Mouse (Mus musculus) midbrain, embryonic 16.5 days (tissue): ENCODE data around the gene Myo18a. TPM values are rescaled to one million over a fixed set of nuclear protein-coding genes. Genes with fewer than 3 reads are reported as not detected.

Source experiments
- ATAC-seq: fragments of 200-750 bp; cut with Nextera tagmentation; 2 replicates; pipeline ENCODE4 v1.8.0; 2017; ENCODE audit warnings: moderate TSS enrichment
- H3K27ac ChIP-seq: fragments of 300-500 bp; sonication (generic); 2 replicates; pipeline ENCODE4 v1.5.1; 2014; ENCODE audit warnings: mild to moderate bottlenecking, low read length, mixed read lengths
- H3K27me3 ChIP-seq: fragments of 300-500 bp; sonication (generic); 2 replicates; pipeline ENCODE4 v1.6.1; 2014; ENCODE audit warnings: low read depth, low read length, mixed read lengths; ENCODE audit not compliant: control insufficient read depth, insufficient read depth
- H3K36me3 ChIP-seq: fragments of 300-500 bp; sonication (generic); 2 replicates; pipeline ENCODE4 v1.6.1; 2014; ENCODE audit warnings: mild to moderate bottlenecking, low read length, moderate library complexity, mixed read lengths; ENCODE audit not compliant: control insufficient read depth, insufficient read depth
- H3K4me1 ChIP-seq: fragments of 300-500 bp; sonication (generic); 2 replicates; pipeline ENCODE4 v1.6.1; 2014; ENCODE audit warnings: mild to moderate bottlenecking, low read length, mixed read lengths; ENCODE audit not compliant: control insufficient read depth, insufficient read depth
- H3K4me2 ChIP-seq: fragments of 300-500 bp; sonication (generic); 2 replicates; pipeline ENCODE4 v1.6.1; 2014; ENCODE audit warnings: mild to moderate bottlenecking, low read length, mixed read lengths
- H3K4me3 ChIP-seq: fragments of 300-500 bp; sonication (generic); 2 replicates; pipeline ENCODE4 v1.5.1; 2014; ENCODE audit warnings: low read depth, mild to moderate bottlenecking, low read length, moderate library complexity, mixed read lengths
- H3K9ac ChIP-seq: fragments of 300-500 bp; sonication (generic); 2 replicates; pipeline ENCODE4 v1.6.1; 2014; ENCODE audit warnings: low read depth, low read length, mixed read lengths
- H3K9me3 ChIP-seq: fragments of 300-500 bp; sonication (generic); replicated peaks from 2 replicates; pipeline ENCODE4 v1.6.1; 2014; ENCODE audit warnings: mild to moderate bottlenecking, low read length, mixed read lengths; ENCODE audit not compliant: control insufficient read depth, poor library complexity, severe bottlenecking
- WGBS: fragments of 180-500 bp; shearing (Covaris S2); extraction: QIAGEN DNeasy Blood & Tissue Kit; methylation state at CpG from one replicate; pipeline ENCODE4 v1.1.7; 2014; 5-methylcytosine and 5-hydroxymethylcytosine counted together
- polyA plus RNA-seq: library from polyadenylated mRNA; unstranded; fragments of >200 nt; fragmentation: Nextera tagmentation; extraction: Ambion mirVana; gene quantifications from 2 replicates; pipeline ENCODE4 v1.2.1, GENCODE M21; 2015

Myo18a gene
- polyA plus RNA-seq, 1 experiment from 2014 or later, result 46.8 TPM

GRCm38 (mm10) chr11:77765459-77765777 is 2.4 kb downstream of the Myo18a start:
- Histone ChIP-seq H3K36me3 (no peaks in the 10 kb centered on the region), H3K9ac (peak overlapping the region; percentile 34; the same call in 1 of the 2 replicates), H3K9me3 (no peaks in the 10 kb centered on the region), H3K4me3 (no peak overlapping the region), H3K27ac (no peak overlapping the region), H3K4me1 (peaks cover 35% of the 10 kb centered on the region), H3K4me2 (peak overlapping the region; percentile 97), H3K27me3 (no peaks in the 10 kb centered on the region)
- ATAC-seq, result no peak
- 60% methylated on average over 4 of the region's 4 CpGs for WGBS

GRCm38 (mm10) chr11:77766351-77767001 is 3.4 kb downstream of the Myo18a start:
- H3K9me3 ChIP-seq, result no peaks in the 10 kb centered on the region
- H3K27ac ChIP-seq, result peak overlapping the region; percentile 60
- no peaks in the 10 kb centered on the region for H3K27me3 ChIP-seq
- no peak for ATAC-seq
- peak overlapping the region; percentile 97 for H3K4me2 ChIP-seq
- H3K36me3 ChIP-seq, result no peaks in the 10 kb centered on the region
- peak overlapping the region; percentile 66 for H3K9ac ChIP-seq
- peaks cover 35% of the 10 kb centered on the region for H3K4me1 ChIP-seq
- H3K4me3 ChIP-seq, result peak overlapping the region; percentile 36
- 2% methylated on average over 34 of the region's 35 CpGs for WGBS

- no peak overlapping the region for H3K27ac ChIP-seq
- peaks cover 27% of the 10 kb centered on the region for H3K4me1 ChIP-seq
- H3K36me3 ChIP-seq, result no peaks in the 10 kb centered on the region
- no peak for ATAC-seq
- no peak overlapping the region for H3K9ac ChIP-seq
- H3K4me2 ChIP-seq, result no peak overlapping the region
- no peaks in the 10 kb centered on the region for H3K9me3 ChIP-seq
- 79% methylated on average over 4 of the region's 4 CpGs for WGBS
- no peak overlapping the region for H3K4me3 ChIP-seq
- H3K27me3 ChIP-seq, result no peaks in the 10 kb centered on the region
Measured at GRCm38 (mm10) chr11:77769496-77769895, 6.5 kb downstream of the Myo18a start.

- no peak for ATAC-seq
- H3K9me3 ChIP-seq, result no peaks in the 10 kb centered on the region
- H3K9ac ChIP-seq, result no peak overlapping the region
- H3K4me3 ChIP-seq, result no peak overlapping the region
- peaks cover 18% of the 10 kb centered on the region for H3K4me1 ChIP-seq
- no peak overlapping the region for H3K27ac ChIP-seq
- no peak overlapping the region for H3K4me2 ChIP-seq
- H3K36me3 ChIP-seq, result no peaks in the 10 kb centered on the region
- H3K27me3 ChIP-seq, result no peaks in the 10 kb centered on the region
- 89% methylated on average over 8 of the region's 8 CpGs for WGBS
Measured at GRCm38 (mm10) chr11:77770346-77770745, 7.3 kb downstream of the Myo18a start.

- Histone ChIP-seq H3K9ac (no peak overlapping the region), H3K27me3 (no peaks in the 10 kb centered on the region), H3K36me3 (no peaks in the 10 kb centered on the region), H3K4me2 (no peak overlapping the region), H3K27ac (no peak overlapping the region), H3K4me3 (no peak overlapping the region), H3K9me3 (no peaks in the 10 kb centered on the region), H3K4me1 (peaks cover 1% of the 10 kb centered on the region; the same call in 1 of the 2 replicates)
- WGBS, result 73% methylated on average over 8 of the region's 8 CpGs
- no peak for ATAC-seq
Measured at GRCm38 (mm10) chr11:77771879-77772713, 9.1 kb downstream of the Myo18a start.

- no peak overlapping the region for H3K4me3 ChIP-seq
- no peak for ATAC-seq
- no peak overlapping the region for H3K4me2 ChIP-seq
- H3K27me3 ChIP-seq, result no peaks in the 10 kb centered on the region
- H3K4me1 ChIP-seq, result no peaks in the 10 kb centered on the region
- no peak overlapping the region for H3K27ac ChIP-seq
- H3K9me3 ChIP-seq, result no peaks in the 10 kb centered on the region
- 60% methylated on average over 9 of the region's 9 CpGs for WGBS
- H3K36me3 ChIP-seq, result peaks cover 9% of the 10 kb centered on the region
- H3K9ac ChIP-seq, result no peak overlapping the region
Measured at GRCm38 (mm10) chr11:77775701-77776400, 12.8 kb downstream of the Myo18a start.

- no peak overlapping the region for H3K9ac ChIP-seq
- H3K27ac ChIP-seq, result no peak overlapping the region
- peaks cover 9% of the 10 kb centered on the region for H3K36me3 ChIP-seq
- H3K4me3 ChIP-seq, result no peak overlapping the region
- H3K4me1 ChIP-seq, result no peaks in the 10 kb centered on the region
- 95% methylated on average over 17 of the region's 17 CpGs for WGBS
- no peak overlapping the region for H3K4me2 ChIP-seq
- H3K27me3 ChIP-seq, result no peaks in the 10 kb centered on the region
- no peak for ATAC-seq
- no peaks in the 10 kb centered on the region for H3K9me3 ChIP-seq
Measured at GRCm38 (mm10) chr11:77777436-77777835, 14.4 kb downstream of the Myo18a start.

- Histone ChIP-seq H3K27me3 (no peaks in the 10 kb centered on the region), H3K27ac (no peak overlapping the region), H3K36me3 (peaks cover 9% of the 10 kb centered on the region), H3K9me3 (no peaks in the 10 kb centered on the region), H3K4me2 (no peak overlapping the region), H3K4me3 (no peak overlapping the region), H3K9ac (no peak overlapping the region), H3K4me1 (no peaks in the 10 kb centered on the region)
- WGBS, result 88% methylated on average over 17 of the region's 17 CpGs
- ATAC-seq, result no peak
Measured at GRCm38 (mm10) chr11:77777937-77778336, 14.9 kb downstream of the Myo18a start.

- Histone ChIP-seq H3K27ac (no peak overlapping the region), H3K9ac (no peak overlapping the region), H3K9me3 (no peaks in the 10 kb centered on the region), H3K27me3 (no peaks in the 10 kb centered on the region), H3K4me2 (no peak overlapping the region), H3K4me1 (peaks cover 6% of the 10 kb centered on the region), H3K4me3 (no peak overlapping the region), H3K36me3 (peaks cover 9% of the 10 kb centered on the region)
- no peak for ATAC-seq
- 76% methylated on average over 1 of the region's 1 CpGs for WGBS
Measured at GRCm38 (mm10) chr11:77779240-77779639, 16.2 kb downstream of the Myo18a start.
